Mouse (Mus musculus) heart, embryonic 10.5 days (tissue): ENCODE data around the gene Prr12. TPM values are rescaled to one million over a fixed set of nuclear protein-coding genes. Genes with fewer than 3 reads are reported as not detected.
A peak's percentile ranks its signal among the peaks of the same experiment; 100 is the strongest.

Experiments used
- DNase-seq: peaks from one replicate; pipeline ENCODE4 v3.0.0-alpha.2; 2017; ENCODE audit warnings: low spot score
- H3K27ac ChIP-seq: fragments of 300-500 bp; sonication (generic); 2 replicates; pipeline ENCODE4 v1.5.1; 2016; ENCODE audit warnings: mild to moderate bottlenecking
- H3K27me3 ChIP-seq: fragments of 300-500 bp; sonication (generic); 2 replicates; pipeline ENCODE4 v1.6.1; 2016; ENCODE audit warnings: mild to moderate bottlenecking; ENCODE audit not compliant: poor library complexity, insufficient read depth, severe bottlenecking
- H3K36me3 ChIP-seq: fragments of 300-500 bp; sonication (generic); 2 replicates; pipeline ENCODE4 v1.6.1; 2016; ENCODE audit warnings: mild to moderate bottlenecking, moderate library complexity
- H3K4me1 ChIP-seq: fragments of 300-500 bp; sonication (generic); 2 replicates; pipeline ENCODE4 v1.6.1; 2016; ENCODE audit warnings: mild to moderate bottlenecking
- H3K4me3 ChIP-seq: fragments of 300-500 bp; sonication (generic); 2 replicates; pipeline ENCODE4 v1.5.1; 2016; ENCODE audit warnings: mild to moderate bottlenecking, moderate library complexity
- H3K9me3 ChIP-seq: fragments of 300-500 bp; sonication (generic); 2 replicates; pipeline ENCODE4 v1.6.1; 2016; ENCODE audit warnings: mild to moderate bottlenecking, moderate library complexity
- WGBS: fragments of 180-500 bp; shearing (Covaris S2); methylation state at CpG from one replicate; pipeline ENCODE4 v1.1.7; 2016; 5-methylcytosine and 5-hydroxymethylcytosine counted together
- polyA plus RNA-seq: library from polyadenylated mRNA; unstranded; fragments of >200 nt; fragmentation: Nextera tagmentation; extraction: Ambion mirVana; gene quantifications from 2 replicates; pipeline ENCODE4 v1.2.1, GENCODE M21; 2016

Gene Prr12
- polyA plus RNA-seq, 1 experiment from 2014 or later, result 13.3 TPM

- Histone ChIP-seq H3K27ac (no peak overlapping the region), H3K27me3 (no peaks in the 10 kb centered on the region), H3K36me3 (peaks cover 42% of the 10 kb centered on the region), H3K4me1 (peaks cover 34% of the 10 kb centered on the region), H3K9me3 (no peaks in the 10 kb centered on the region), H3K4me3 (no peak overlapping the region)
- DNase-seq, result no peak
- 87% methylated on average over 12 of the region's 12 CpGs for WGBS
Observed at GRCm38 (mm10) chr7:45073949-45074348, 21.3 kb upstream of the Prr12 start.

GRCm38 (mm10) chr7:45073171-45073707 lies 20.6 kb upstream of the Prr12 start:
- WGBS, result 77% methylated on average over 7 of the region's 7 CpGs
- DNase-seq, result no peak
- no peak overlapping the region for H3K4me3 ChIP-seq
- no peaks in the 10 kb centered on the region for H3K9me3 ChIP-seq
- peak overlapping the region; percentile 29; the same call in 1 of the 2 replicates for H3K27ac ChIP-seq
- H3K27me3 ChIP-seq, result no peaks in the 10 kb centered on the region
- peaks cover 42% of the 10 kb centered on the region for H3K36me3 ChIP-seq
- peaks cover 34% of the 10 kb centered on the region for H3K4me1 ChIP-seq

GRCm38 (mm10) chr7:45072230-45072629 lies 19.5 kb upstream of the Prr12 start:
- no peaks in the 10 kb centered on the region for H3K9me3 ChIP-seq
- H3K27ac ChIP-seq, result no peak overlapping the region
- H3K4me1 ChIP-seq, result peaks cover 34% of the 10 kb centered on the region
- no peaks in the 10 kb centered on the region for H3K27me3 ChIP-seq
- DNase-seq, result no peak
- WGBS, result 79% methylated on average over 2 of the region's 2 CpGs
- peaks cover 40% of the 10 kb centered on the region for H3K36me3 ChIP-seq
- H3K4me3 ChIP-seq, result no peak overlapping the region

DNA sequence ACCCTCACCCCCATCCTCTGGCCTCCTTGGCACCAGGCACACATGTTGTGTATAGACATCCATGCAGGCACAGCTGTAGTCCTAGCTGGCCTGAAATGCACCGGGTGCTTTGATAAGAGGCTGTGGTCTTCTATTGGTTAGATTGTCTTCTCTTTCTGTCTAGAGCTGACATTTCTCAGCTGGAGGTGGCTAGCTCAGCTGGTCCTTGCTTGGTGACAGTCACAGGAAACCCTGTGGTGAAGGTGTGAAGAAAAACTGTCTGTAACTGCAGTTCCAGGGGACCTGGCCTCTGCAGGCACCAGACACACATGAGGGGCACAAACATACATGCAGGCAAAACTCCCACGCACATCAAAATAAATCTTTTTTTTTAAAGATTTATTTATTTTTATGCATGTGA lies 17.0 kb upstream of the Prr12 start:
- peaks cover 15% of the 10 kb centered on the region for H3K4me1 ChIP-seq
- DNase-seq, result no peak
- H3K9me3 ChIP-seq, result no peaks in the 10 kb centered on the region
- H3K27ac ChIP-seq, result no peak overlapping the region
- peaks cover 17% of the 10 kb centered on the region; the same call in 1 of the 2 replicates for H3K36me3 ChIP-seq
- no peaks in the 10 kb centered on the region for H3K27me3 ChIP-seq
- 88% methylated on average over 2 of the region's 2 CpGs for WGBS
- H3K4me3 ChIP-seq, result no peak overlapping the region

DNA sequence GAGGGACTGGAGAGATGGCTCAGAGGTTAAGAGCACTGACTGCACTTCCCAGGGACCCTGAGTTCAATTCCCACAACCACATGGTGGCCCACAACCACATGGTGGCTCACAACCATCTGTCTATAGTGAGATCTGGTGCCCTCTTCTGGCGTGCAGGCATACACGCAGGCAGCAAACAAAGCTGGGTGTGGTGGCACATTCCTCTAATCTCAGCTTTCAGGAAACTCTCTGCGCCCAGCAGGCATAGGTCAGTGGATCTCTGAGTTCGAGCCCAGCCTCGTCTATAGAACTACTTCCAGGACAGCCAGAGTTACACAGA lies 15.3 kb upstream of the Prr12 start:
- H3K27me3 ChIP-seq, result no peaks in the 10 kb centered on the region
- DNase-seq, result peak; percentile 80
- H3K27ac ChIP-seq, result no peak overlapping the region

DNA sequence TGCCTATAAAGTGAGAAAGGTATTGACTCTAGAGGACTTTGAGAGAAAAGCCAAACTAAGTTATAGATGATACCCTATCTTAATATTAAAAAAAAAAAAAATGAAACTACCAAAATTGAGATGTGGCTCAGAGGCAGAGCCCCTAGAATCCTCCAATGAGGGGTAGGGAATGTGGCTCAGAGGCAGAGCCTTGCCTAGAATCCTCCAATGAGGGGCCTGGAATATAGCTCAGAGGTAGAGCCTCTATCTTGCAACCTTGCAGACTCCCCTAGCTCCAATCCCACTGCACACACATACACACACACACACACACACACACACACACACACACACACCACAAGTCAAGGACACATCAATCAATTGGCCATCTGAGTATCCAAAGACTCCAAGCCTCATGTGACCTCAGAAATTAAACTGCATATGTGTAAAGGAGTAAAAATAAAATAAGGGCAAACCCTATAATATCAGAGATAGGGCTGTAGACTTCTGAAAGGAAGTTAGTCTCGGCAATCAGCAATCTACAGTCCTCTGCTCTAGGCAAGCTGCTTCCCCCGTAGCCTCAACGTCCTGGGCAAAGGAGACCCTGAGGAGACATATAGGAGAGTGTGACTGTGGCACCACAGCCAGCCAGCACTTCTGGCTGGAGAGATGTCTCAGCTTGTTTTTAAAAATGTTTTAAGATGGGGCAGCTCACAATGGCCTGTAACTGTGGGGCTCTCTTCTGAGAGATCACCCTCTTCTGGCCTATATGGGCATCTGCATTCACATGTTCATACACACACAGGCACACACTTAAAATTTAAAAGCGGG lies 14.7 kb upstream of the Prr12 start:
- Histone ChIP-seq H3K4me1 (peaks cover 9% of the 10 kb centered on the region), H3K36me3 (0 out of 2 replicates have a peak, but pooled peaks cover 4% of the 10 kb centered on the region), H3K4me3 (no peak overlapping the region), H3K9me3 (no peaks in the 10 kb centered on the region), H3K27ac (no peak overlapping the region), H3K27me3 (no peaks in the 10 kb centered on the region)
- WGBS, result 81% methylated on average over 4 of the region's 4 CpGs
- no peak for DNase-seq

More for the DNA sequence above, 15.3 kb upstream of the Prr12 start:
- 35% methylated on average over 5 of the region's 5 CpGs for WGBS
- H3K36me3 ChIP-seq, result 0 out of 2 replicates have a peak, but pooled peaks cover 4% of the 10 kb centered on the region
- H3K4me3 ChIP-seq, result no peak overlapping the region
- peaks cover 9% of the 10 kb centered on the region for H3K4me1 ChIP-seq
- H3K9me3 ChIP-seq, result no peaks in the 10 kb centered on the region

DNA sequence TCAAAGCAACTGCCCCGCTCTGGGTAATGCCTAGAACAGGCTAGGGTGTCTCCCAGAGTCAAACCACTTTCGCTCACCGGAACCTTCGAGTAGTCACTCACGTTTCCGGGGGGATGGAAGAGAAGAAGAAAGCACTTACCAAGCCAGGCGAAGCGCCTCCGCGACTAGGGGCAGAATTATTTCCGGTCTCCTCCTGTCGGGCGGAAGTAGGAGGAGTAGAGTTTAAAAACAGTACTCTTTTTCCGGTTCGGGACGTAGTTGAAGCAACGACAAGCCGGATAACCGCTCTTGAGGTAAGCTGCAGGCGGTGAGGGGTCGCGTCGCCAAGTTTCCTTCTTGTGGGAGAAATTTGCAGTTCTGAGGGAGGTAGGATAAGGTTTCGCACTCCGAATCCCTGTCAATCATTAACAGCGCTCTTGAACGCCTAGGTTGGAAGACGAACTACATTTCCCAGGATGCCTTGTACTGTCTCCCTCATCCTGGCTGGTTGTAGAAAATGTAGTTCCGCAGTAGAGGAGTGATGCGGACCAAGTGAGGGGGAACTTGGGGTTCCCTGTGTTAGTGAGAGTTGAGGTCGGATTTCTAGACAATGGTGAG lies 9.7 kb upstream of the Prr12 start, which contains the start of the genes Nosip and Prrg2:
Nosip (plus strand) TSS at position 191 of the 597 bp plus-strand sequence.
Prrg2 (minus strand) TSS at position 439 of the 597 bp plus-strand sequence.
- H3K4me1 ChIP-seq, result peaks cover 30% of the 10 kb centered on the region
- DNase-seq, result peak; percentile 98
- no peaks in the 10 kb centered on the region for H3K9me3 ChIP-seq

GRCm38 (mm10) chr7:45061532-45062075 lies 8.9 kb upstream of the Prr12 start:
- peaks cover 5% of the 10 kb centered on the region; the same call in 1 of the 2 replicates for H3K36me3 ChIP-seq
- H3K27me3 ChIP-seq, result no peaks in the 10 kb centered on the region
- H3K4me1 ChIP-seq, result peaks cover 32% of the 10 kb centered on the region
- no peak for DNase-seq
- peak overlapping the region; percentile 89 for H3K27ac ChIP-seq
- H3K4me3 ChIP-seq, result peak overlapping the region; percentile 66
- 22% methylated on average over 11 of the region's 11 CpGs for WGBS
- H3K9me3 ChIP-seq, result no peaks in the 10 kb centered on the region

More for the DNA sequence above, 9.7 kb upstream of the Prr12 start, which contains the start of the genes Nosip and Prrg2:
- Histone ChIP-seq H3K27me3 (no peaks in the 10 kb centered on the region), H3K36me3 (peaks cover 2% of the 10 kb centered on the region; the same call in 1 of the 2 replicates), H3K27ac (peak within 1 kb of the TSS; percentile 89), H3K4me3 (peak within 1 kb of the TSS; percentile 66)
- under 1% methylated on average over 31 of the region's 31 CpGs for WGBS

DNA sequence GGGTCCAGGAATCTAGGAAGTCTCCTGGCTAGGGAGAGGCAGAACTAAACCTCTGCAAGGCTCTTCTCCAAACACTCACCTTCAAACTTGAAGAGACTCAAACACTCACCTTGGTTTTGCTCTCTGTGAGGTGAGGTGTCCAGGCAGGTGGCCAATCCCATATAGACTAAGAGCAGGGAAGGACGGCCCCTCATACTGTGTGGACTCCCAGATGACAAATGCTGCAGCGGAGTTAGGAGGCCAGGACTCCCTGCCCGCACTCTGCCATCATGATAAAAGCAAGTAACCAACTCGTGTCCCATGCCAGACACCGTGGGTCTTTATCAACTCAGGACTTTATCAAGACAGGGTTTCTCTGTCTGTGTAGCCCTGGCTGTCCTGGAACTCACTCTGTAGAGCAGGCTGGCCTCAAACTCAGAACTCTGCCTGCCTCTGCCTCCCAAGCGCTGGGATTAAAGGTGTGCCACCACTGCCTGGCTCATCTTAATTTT lies 8.0 kb upstream of the Prr12 start:
- no peak overlapping the region for H3K4me3 ChIP-seq
- WGBS, result 79% methylated on average over 6 of the region's 6 CpGs
- no peak overlapping the region for H3K27ac ChIP-seq

DNA sequence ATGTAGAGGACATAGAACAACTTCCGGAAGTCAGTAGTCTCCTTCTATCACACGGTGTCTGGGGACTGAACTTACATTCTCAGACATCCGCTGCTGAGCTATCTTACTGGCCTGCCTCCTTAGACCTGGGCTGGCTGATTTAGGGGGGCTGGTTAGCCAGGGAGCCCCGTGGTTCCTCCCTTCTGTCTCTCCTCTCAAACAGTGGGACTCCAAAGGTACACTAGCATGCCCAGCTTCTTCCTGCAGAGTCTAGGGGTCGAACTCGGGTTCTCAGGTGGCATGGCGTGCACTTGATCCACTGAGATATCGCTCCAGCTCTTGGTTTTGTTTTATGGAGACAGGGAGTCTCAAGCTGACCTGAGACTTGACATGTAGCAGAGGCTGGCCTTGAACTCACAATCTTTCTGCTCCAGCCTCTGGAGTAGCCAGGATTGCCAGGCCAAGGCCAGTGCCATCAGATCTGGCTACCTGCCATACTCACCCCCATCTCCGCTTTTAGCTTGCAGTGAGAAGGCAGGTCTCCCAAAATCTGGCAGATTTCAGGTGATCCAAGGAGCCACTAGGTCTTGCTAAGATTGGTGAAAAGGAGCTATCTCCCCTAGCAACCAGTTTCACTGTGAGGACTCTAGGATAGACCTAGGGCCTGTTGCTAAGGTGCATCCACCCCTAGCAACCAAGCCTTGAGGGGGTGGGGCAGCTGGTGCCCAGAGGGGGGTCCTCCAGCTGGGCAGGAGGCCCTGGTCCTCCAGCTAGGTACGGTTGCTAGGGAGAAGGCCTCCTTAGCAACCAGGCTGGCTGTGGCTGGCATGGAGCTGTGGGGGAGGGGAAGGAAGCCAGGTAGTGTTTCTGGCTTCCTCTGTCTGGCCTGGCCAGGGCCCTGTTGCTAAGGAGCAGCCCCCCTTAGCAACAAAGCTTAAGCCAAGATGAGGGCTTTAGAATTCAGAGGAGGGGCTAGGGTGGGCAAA lies 6.2 kb upstream of the Prr12 start:
- 74% methylated on average over 10 of the region's 10 CpGs for WGBS
- peaks cover 5% of the 10 kb centered on the region; the same call in 1 of the 2 replicates for H3K36me3 ChIP-seq
- H3K4me3 ChIP-seq, result 0 out of 2 replicates have a peak overlapping the region, but pooled peaks have one; percentile 25
- no peak for DNase-seq
- H3K9me3 ChIP-seq, result no peaks in the 10 kb centered on the region
- H3K4me1 ChIP-seq, result peaks cover 41% of the 10 kb centered on the region
- peak overlapping the region; percentile 3; the same call in 1 of the 2 replicates for H3K27ac ChIP-seq
- no peaks in the 10 kb centered on the region for H3K27me3 ChIP-seq

More for the DNA sequence above, 8.0 kb upstream of the Prr12 start:
- Histone ChIP-seq H3K9me3 (no peaks in the 10 kb centered on the region), H3K36me3 (peaks cover 5% of the 10 kb centered on the region; the same call in 1 of the 2 replicates), H3K27me3 (no peaks in the 10 kb centered on the region), H3K4me1 (peaks cover 33% of the 10 kb centered on the region)
- no peak for DNase-seq

GRCm38 (mm10) chr7:45056972-45057348 lies 4.3 kb upstream of the Prr12 start:
- H3K27me3 ChIP-seq, result no peaks in the 10 kb centered on the region
- no peak overlapping the region; the same call in 1 of the 2 replicates for H3K4me3 ChIP-seq
- H3K9me3 ChIP-seq, result no peaks in the 10 kb centered on the region
- peaks cover 42% of the 10 kb centered on the region for H3K4me1 ChIP-seq
- H3K36me3 ChIP-seq, result peaks cover 5% of the 10 kb centered on the region; the same call in 1 of the 2 replicates
- H3K27ac ChIP-seq, result 0 out of 2 replicates have a peak overlapping the region, but pooled peaks have one; percentile 11
- no peak for DNase-seq
